Mouse (Mus musculus) lung, postnatal 10 days (tissue): Measurements from ENCODE around the gene Mief2.

Experiments
- DNase-seq: peaks from one replicate; pipeline ENCODE4 v3.0.0; 2021

The Mief2 gene

GRCm38 (mm10) chr11:60779673-60780189 is 51.5 kb downstream of the Mief2 start:
- DNase-seq = no peak
